Mouse (Mus musculus): ENCODE data around the gene Atg4d. TPM values are rescaled to one million over a fixed set of nuclear protein-coding genes. Genes with fewer than 3 reads are reported as not detected.
"Not testable (repeated sequence)": the region's sequence is repeated elsewhere in the genome, so short reads cannot be mapped to it uniquely, and the experiment has no call there.

Gene Atg4d
- total RNA-seq, 1 experiment from 2014 or later, result 14.8 TPM

GRCm38 (mm10) chr9:21299014-21299413 lies 33.9 kb downstream of the Atg4d start:
- ATAC-seq (replicated peaks; ENCODE audit: low read depth, poor library complexity, severe bottlenecking), result no peak

- no peak for ATAC-seq (replicated peaks; ENCODE audit: low read depth, poor library complexity, severe bottlenecking)
Measured at GRCm38 (mm10) chr9:21305065-21305464, 40.0 kb downstream of the Atg4d start.

GRCm38 (mm10) chr9:21309150-21309741 lies 44.2 kb downstream of the Atg4d start:
- ATAC-seq (replicated peaks; ENCODE audit: low read depth, poor library complexity, severe bottlenecking), result peak; percentile 79

- no peak for ATAC-seq (replicated peaks; ENCODE audit: low read depth, poor library complexity, severe bottlenecking)
Measured at GRCm38 (mm10) chr9:21311695-21312094, 46.6 kb downstream of the Atg4d start.

- no peak for ATAC-seq (replicated peaks; ENCODE audit: low read depth, poor library complexity, severe bottlenecking)
Measured at GRCm38 (mm10) chr9:21312134-21312533, 47.0 kb downstream of the Atg4d start, which contains the start of gene Ap1m2. Gene Ap1m2, minus strand, starts transcription at chr9:21312337.

GRCm38 (mm10) chr9:21313394-21313793 lies 48.3 kb downstream of the Atg4d start:
- peak; percentile 89 for ATAC-seq (replicated peaks; ENCODE audit: low read depth, poor library complexity, severe bottlenecking)

GRCm38 (mm10) chr9:21314367-21315140 lies 49.5 kb downstream of the Atg4d start:
- no peak for ATAC-seq (replicated peaks; ENCODE audit: low read depth, poor library complexity, severe bottlenecking)

- ATAC-seq (replicated peaks; ENCODE audit: low read depth, poor library complexity, severe bottlenecking), result no peak
Measured at GRCm38 (mm10) chr9:21315421-21315820, 50.3 kb downstream of the Atg4d start.

GRCm38 (mm10) chr9:21316696-21317095 lies 51.6 kb downstream of the Atg4d start:
- ATAC-seq (replicated peaks; ENCODE audit: low read depth, poor library complexity, severe bottlenecking), result peak; percentile 12; the same call in 1 of the 2 replicates

- ATAC-seq (replicated peaks; ENCODE audit: low read depth, poor library complexity, severe bottlenecking), result 0 out of 2 replicates have a peak, but pooled peaks have one; percentile 12
Measured at GRCm38 (mm10) chr9:21318792-21319191, 53.7 kb downstream of the Atg4d start.

GRCm38 (mm10) chr9:21319503-21319902 lies 54.4 kb downstream of the Atg4d start:
- no peak for ATAC-seq (replicated peaks; ENCODE audit: low read depth, poor library complexity, severe bottlenecking)

- no peak for ATAC-seq (replicated peaks; ENCODE audit: low read depth, poor library complexity, severe bottlenecking)
Measured at GRCm38 (mm10) chr9:21320280-21320618, 55.2 kb downstream of the Atg4d start.

- peak; percentile 71 for ATAC-seq (replicated peaks; ENCODE audit: low read depth, poor library complexity, severe bottlenecking)
Measured at GRCm38 (mm10) chr9:21320619-21321512, 55.8 kb downstream of the Atg4d start, which contains the start of gene Slc44a2. Gene Slc44a2, plus strand, starts transcription at chr9:21320698.

- ATAC-seq (replicated peaks; ENCODE audit: low read depth, poor library complexity, severe bottlenecking), result peak; percentile 66
Measured at GRCm38 (mm10) chr9:21321513-21321835, 56.4 kb downstream of the Atg4d start.

- no peak for ATAC-seq (replicated peaks; ENCODE audit: low read depth, poor library complexity, severe bottlenecking)
Measured at GRCm38 (mm10) chr9:21322211-21322916, 57.3 kb downstream of the Atg4d start.

- ATAC-seq (replicated peaks; ENCODE audit: low read depth, poor library complexity, severe bottlenecking), result not testable (repeated sequence)
Measured at GRCm38 (mm10) chr9:21322917-21323297, 57.8 kb downstream of the Atg4d start.

- no peak; the same call in 1 of the 2 replicates for ATAC-seq (replicated peaks; ENCODE audit: low read depth, poor library complexity, severe bottlenecking)
Measured at GRCm38 (mm10) chr9:21324269-21324668, 59.2 kb downstream of the Atg4d start.

All from common myeloid progenitor, adult 5-6 weeks (primary cell).